Mouse (Mus musculus) forebrain, embryonic 16.5 days (tissue): ENCODE results near the gene Adgrg5. TPM values are rescaled to one million over a fixed set of nuclear protein-coding genes. Genes with fewer than 3 reads are reported as not detected.

Source experiments
- ATAC-seq: fragments of 200-750 bp; cut with Nextera tagmentation; 2 replicates; pipeline ENCODE4 v1.8.0; 2017; ENCODE audit warnings: mild to moderate bottlenecking, moderate library complexity
- H3K27ac ChIP-seq: fragments of 300-500 bp; sonication (generic); 2 replicates; pipeline ENCODE4 v1.5.1; 2014; ENCODE audit warnings: low read length, control low read depth
- H3K27me3 ChIP-seq: fragments of 300-500 bp; sonication (generic); replicated peaks from 2 replicates; pipeline ENCODE4 v1.6.1; 2014; ENCODE audit warnings: low read length; ENCODE audit not compliant: control insufficient read depth, insufficient read depth
- H3K36me3 ChIP-seq: fragments of 300-500 bp; sonication (generic); 2 replicates; pipeline ENCODE4 v1.6.1; 2014; ENCODE audit not compliant: control insufficient read depth, insufficient read depth
- H3K4me1 ChIP-seq: fragments of 300-500 bp; sonication (generic); replicated peaks from 2 replicates; pipeline ENCODE4 v1.6.1; 2014; ENCODE audit warnings: low read length; ENCODE audit not compliant: control insufficient read depth, insufficient read depth
- H3K4me2 ChIP-seq: fragments of 300-500 bp; sonication (generic); 2 replicates; pipeline ENCODE4 v1.6.1; 2014; ENCODE audit warnings: mild to moderate bottlenecking, low read length, control low read depth
- H3K4me3 ChIP-seq: fragments of 300-500 bp; sonication (generic); replicated peaks from 2 replicates; pipeline ENCODE4 v1.5.1; 2014; ENCODE audit warnings: mild to moderate bottlenecking, low read length, control low read depth
- H3K9ac ChIP-seq: fragments of 300-500 bp; sonication (generic); replicated peaks from 2 replicates; pipeline ENCODE4 v1.6.1; 2014; ENCODE audit warnings: low read depth, low read length, control low read depth
- H3K9me3 ChIP-seq: fragments of 300-500 bp; sonication (generic); 2 replicates; pipeline ENCODE4 v1.6.1; 2016; ENCODE audit warnings: low read length; ENCODE audit not compliant: control insufficient read depth
- WGBS: fragments of 180-500 bp; shearing (Covaris S2); extraction: QIAGEN DNeasy Blood & Tissue Kit; methylation state at CpG from one replicate; pipeline ENCODE4 v1.1.7; 2014; 5-methylcytosine and 5-hydroxymethylcytosine counted together
- polyA plus RNA-seq: library from polyadenylated mRNA; unstranded; fragments of >200 nt; fragmentation: Nextera tagmentation; extraction: Ambion mirVana; gene quantifications from 2 replicates; pipeline ENCODE4 v1.2.1, GENCODE M21; 2015

Gene Adgrg5
- not detected in 2 replicates for polyA plus RNA-seq

- Histone ChIP-seq H3K4me2 (no peak within 1 kb of the TSS), H3K9ac (no peak within 1 kb of the TSS), H3K27me3 (no peaks in the 10 kb centered on the region), H3K9me3 (no peaks in the 10 kb centered on the region), H3K36me3 (no peaks in the 10 kb centered on the region), H3K27ac (no peak within 1 kb of the TSS), H3K4me1 (no peaks in the 10 kb centered on the region), H3K4me3 (no peak within 1 kb of the TSS)
- 48% methylated on average over 7 of the region's 8 CpGs for WGBS
- ATAC-seq: no peak
These were observed at the start of gene Adgrg5 for GRCm38 (mm10) chr8:94923405-94923804. Gene Adgrg5 (plus strand): TSS chr8:94923694.

GRCm38 (mm10) chr8:94874358-94874757 lies 49.1 kb upstream of the Adgrg5 start:
- H3K4me2 ChIP-seq: peak overlapping the region; percentile 94; the same call in 1 of the 2 replicates
- 0 out of 2 replicates have a peak overlapping the region, but pooled peaks have one; percentile 9 for H3K4me3 ChIP-seq
- H3K27me3 ChIP-seq: no peaks in the 10 kb centered on the region
- no peaks in the 10 kb centered on the region for H3K9me3 ChIP-seq
- H3K9ac ChIP-seq: no peak overlapping the region
- no peaks in the 10 kb centered on the region for H3K36me3 ChIP-seq
- no peak overlapping the region for H3K27ac ChIP-seq
- H3K4me1 ChIP-seq: peaks cover 48% of the 10 kb centered on the region
- WGBS: 11% methylated on average over 6 of the region's 6 CpGs
- ATAC-seq: no peak

GRCm38 (mm10) chr8:94875096-94875870 lies 48.2 kb upstream of the Adgrg5 start:
- Histone ChIP-seq H3K4me2 (peak overlapping the region; percentile 94), H3K27ac (peak overlapping the region; percentile 49), H3K4me1 (peaks cover 40% of the 10 kb centered on the region), H3K9ac (peak overlapping the region; percentile 67), H3K9me3 (no peaks in the 10 kb centered on the region), H3K36me3 (no peaks in the 10 kb centered on the region), H3K4me3 (peak overlapping the region; percentile 60), H3K27me3 (no peaks in the 10 kb centered on the region)
- ATAC-seq: no peak
- WGBS: 12% methylated on average over 17 of the region's 17 CpGs

- H3K9me3 ChIP-seq: no peaks in the 10 kb centered on the region
- peak overlapping the region; percentile 60 for H3K4me3 ChIP-seq
- H3K27ac ChIP-seq: peak overlapping the region; percentile 49
- H3K27me3 ChIP-seq: no peaks in the 10 kb centered on the region
- H3K4me2 ChIP-seq: peak overlapping the region; percentile 94
- WGBS: 0% methylated on average over 7 of the region's 20 CpGs
- H3K36me3 ChIP-seq: no peaks in the 10 kb centered on the region
- H3K4me1 ChIP-seq: peaks cover 36% of the 10 kb centered on the region
- no peak for ATAC-seq
- peak overlapping the region; percentile 67 for H3K9ac ChIP-seq
These were observed 47.7 kb upstream of the Adgrg5 start for GRCm38 (mm10) chr8:94875871-94876150.

GRCm38 (mm10) chr8:94876197-94876730 lies 47.2 kb upstream of the Adgrg5 start, which contains the start of gene Dok4:
Gene Dok4 (minus strand): TSS chr8:94876330.
- WGBS: under 1% methylated on average over 35 of the region's 37 CpGs
- peaks cover 34% of the 10 kb centered on the region for H3K4me1 ChIP-seq
- no peaks in the 10 kb centered on the region for H3K27me3 ChIP-seq
- peak within 1 kb of the TSS; percentile 67 for H3K9ac ChIP-seq
- peak within 1 kb of the TSS; percentile 49 for H3K27ac ChIP-seq
- peak within 1 kb of the TSS; percentile 60 for H3K4me3 ChIP-seq
- peak; percentile 54 for ATAC-seq
- H3K9me3 ChIP-seq: no peaks in the 10 kb centered on the region
- H3K4me2 ChIP-seq: peak within 1 kb of the TSS; percentile 94
- no peaks in the 10 kb centered on the region for H3K36me3 ChIP-seq

GRCm38 (mm10) chr8:94876820-94877219 lies 46.7 kb upstream of the Adgrg5 start:
- WGBS: 57% methylated on average over 3 of the region's 3 CpGs
- H3K4me3 ChIP-seq: no peak overlapping the region
- no peak for ATAC-seq
- H3K36me3 ChIP-seq: no peaks in the 10 kb centered on the region
- H3K4me2 ChIP-seq: no peak overlapping the region
- H3K4me1 ChIP-seq: peaks cover 29% of the 10 kb centered on the region
- no peaks in the 10 kb centered on the region for H3K9me3 ChIP-seq
- H3K27me3 ChIP-seq: no peaks in the 10 kb centered on the region
- H3K9ac ChIP-seq: no peak overlapping the region
- no peak overlapping the region for H3K27ac ChIP-seq

- H3K27me3 ChIP-seq: no peaks in the 10 kb centered on the region
- H3K4me2 ChIP-seq: no peak overlapping the region
- ATAC-seq: no peak
- H3K27ac ChIP-seq: no peak overlapping the region
- peaks cover 5% of the 10 kb centered on the region for H3K4me1 ChIP-seq
- H3K9me3 ChIP-seq: no peaks in the 10 kb centered on the region
- WGBS: 74% methylated on average over 4 of the region's 4 CpGs
- H3K4me3 ChIP-seq: no peak overlapping the region
- no peaks in the 10 kb centered on the region for H3K36me3 ChIP-seq
- H3K9ac ChIP-seq: no peak overlapping the region
These were observed 42.8 kb upstream of the Adgrg5 start for GRCm38 (mm10) chr8:94880742-94881141.

GRCm38 (mm10) chr8:94888383-94889036 lies 35.0 kb upstream of the Adgrg5 start:
- Histone ChIP-seq H3K36me3 (no peaks in the 10 kb centered on the region), H3K27me3 (no peaks in the 10 kb centered on the region), H3K9me3 (no peaks in the 10 kb centered on the region), H3K4me2 (no peak overlapping the region), H3K27ac (no peak overlapping the region), H3K4me1 (no peaks in the 10 kb centered on the region), H3K4me3 (no peak overlapping the region), H3K9ac (no peak overlapping the region)
- WGBS: 40% methylated on average over 14 of the region's 14 CpGs
- ATAC-seq: no peak

- H3K4me1 ChIP-seq: no peaks in the 10 kb centered on the region
These were observed 30.6 kb upstream of the Adgrg5 start for GRCm38 (mm10) chr8:94892917-94893316.

More at GRCm38 (mm10) chr8:94892917-94893316, 30.6 kb upstream of the Adgrg5 start:
- H3K9me3 ChIP-seq: no peaks in the 10 kb centered on the region
- no peak overlapping the region for H3K27ac ChIP-seq
- no peaks in the 10 kb centered on the region for H3K27me3 ChIP-seq
- 55% methylated on average over 2 of the region's 2 CpGs for WGBS
- no peak overlapping the region for H3K9ac ChIP-seq
- H3K4me3 ChIP-seq: no peak overlapping the region
- ATAC-seq: no peak
- no peaks in the 10 kb centered on the region for H3K36me3 ChIP-seq
- no peak overlapping the region for H3K4me2 ChIP-seq
